Mouse (Mus musculus) lung, postnatal 0 days (tissue): ENCODE measurements around the gene Clpsl2.

Source experiments
- CTCF ChIP-seq: IDR thresholded peaks from 2 replicates; pipeline ENCODE4 v1.5.1; 2016; ENCODE audit warnings: antibody characterized with exemption, mild to moderate bottlenecking
- EP300 ChIP-seq: IDR thresholded peaks from 2 replicates; pipeline ENCODE4 v1.6.1; 2016; ENCODE audit warnings: antibody characterized with exemption, mild to moderate bottlenecking, control low read depth

DNA sequence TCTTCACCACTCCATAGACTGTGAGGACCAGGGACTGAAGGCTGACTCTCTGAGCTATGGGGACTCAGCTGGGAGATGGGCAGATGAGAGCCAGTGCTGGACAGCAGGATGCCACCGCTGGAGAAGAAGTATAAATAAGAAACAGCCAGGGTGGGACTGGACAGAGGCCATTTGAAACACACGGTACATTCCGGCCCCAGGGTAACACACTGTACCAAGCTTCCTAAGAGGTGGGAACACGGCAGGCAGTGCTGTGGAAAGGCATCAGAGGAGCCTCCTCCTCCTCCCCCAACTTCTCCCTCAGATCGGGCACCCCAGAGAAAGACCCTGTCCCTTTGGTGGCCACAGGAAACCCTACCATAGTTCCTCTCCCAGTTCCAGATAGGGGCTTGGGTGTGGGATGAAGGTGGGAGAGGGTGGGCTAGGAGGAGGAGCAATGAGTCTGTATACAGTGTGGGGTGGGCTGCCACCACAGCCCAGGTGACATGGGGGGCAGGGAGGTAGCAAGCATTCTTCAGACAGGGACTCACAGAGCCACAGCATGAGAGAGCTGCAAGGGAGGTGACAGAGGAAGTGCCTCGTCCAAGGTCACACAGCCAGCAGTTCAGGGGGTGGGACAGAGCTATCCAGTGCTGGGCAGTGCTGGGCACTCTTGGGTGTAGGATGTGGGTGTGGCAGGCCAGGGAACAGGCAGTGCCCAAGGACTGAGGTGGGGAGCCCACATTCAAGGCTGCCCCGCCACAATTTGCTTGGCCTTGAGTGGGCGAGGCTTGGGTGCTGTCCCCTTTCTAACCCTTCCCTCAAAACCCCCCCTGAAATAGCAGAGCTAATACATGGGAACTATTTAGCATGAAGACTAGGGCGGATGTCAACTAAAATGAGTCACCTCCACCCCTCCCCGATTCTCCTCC, 33.5 kb upstream of the Clpsl2 start:
- no peak for TF ChIP-seq CTCF
- TF ChIP-seq EP300, result peak; percentile 98
